Mouse (Mus musculus) large intestine, adult 2 months (tissue): Measurements from ENCODE around the gene Ptpn9. TPM values are rescaled to one million over a fixed set of nuclear protein-coding genes. Genes with fewer than 3 reads are reported as not detected.

ENCODE experiments used
- DNase-seq: peaks from one replicate; pipeline ENCODE4 v3.0.0-alpha.2; 2012; ENCODE audit warnings: low read depth, low spot score
- WGBS: fragments of 180-500 bp; shearing (Covaris S2); methylation state at CpG from one replicate; pipeline ENCODE4 v1.1.7; 2018; 5-methylcytosine and 5-hydroxymethylcytosine counted together
- polyA plus RNA-seq: library from polyadenylated mRNA; depleted of rRNA; stranded (reverse); fragments of >200 nt; gene quantifications from 2 replicates; pipeline ENCODE4 v1.2.3, GENCODE M21; 2012; rRNA removed

Ptpn9 gene
- polyA plus RNA-seq, 1 experiment: 14.2 TPM

DNA sequence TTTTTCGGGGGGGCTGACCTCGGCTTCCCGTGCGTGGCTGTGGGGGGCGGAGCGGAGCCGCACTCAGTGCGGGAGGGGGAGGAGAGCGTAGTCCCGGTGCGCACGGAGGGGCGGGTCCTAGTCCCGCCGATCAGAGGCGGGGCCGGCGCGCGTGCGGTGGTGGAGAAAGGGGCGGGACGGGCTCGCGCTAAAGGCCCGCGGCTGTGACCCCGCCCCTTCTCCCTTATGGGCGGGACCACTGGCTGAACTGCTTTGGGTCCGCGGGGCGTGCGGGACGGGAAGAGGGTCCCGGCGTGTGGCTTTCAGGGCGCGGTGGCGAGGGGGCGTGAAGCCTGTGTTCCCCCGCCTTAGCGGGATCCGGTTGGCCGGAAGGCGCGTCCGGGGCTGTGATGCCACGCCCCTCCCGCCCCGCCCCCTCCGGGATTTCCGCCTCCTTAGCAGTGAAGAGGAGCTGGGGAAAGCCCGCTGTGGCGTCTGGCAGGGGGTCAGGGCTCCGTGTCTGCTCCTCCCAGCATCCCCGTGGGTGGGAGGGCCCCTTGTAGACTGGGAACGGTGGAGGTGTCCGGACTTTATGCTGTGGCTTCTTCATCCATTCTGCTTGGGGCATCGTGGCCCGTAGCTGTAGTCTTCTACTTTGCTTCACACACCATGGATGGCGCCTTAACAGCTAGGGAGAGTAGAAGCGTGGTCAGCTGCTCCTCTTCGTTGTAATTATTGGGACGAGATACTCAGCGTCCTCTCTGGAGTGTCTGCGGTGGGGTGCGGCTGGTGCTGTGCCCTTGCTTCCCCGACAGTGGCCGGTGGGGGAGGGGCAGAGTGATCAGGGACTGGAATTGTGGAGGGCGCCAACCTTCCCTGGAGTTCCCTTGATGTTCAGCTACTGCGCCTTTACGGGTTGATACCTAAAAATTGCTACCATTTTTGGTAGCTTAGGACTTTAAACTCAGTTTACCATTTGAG is 82.3 kb downstream of the Ptpn9 start:
- DNase-seq: peak; percentile 57
- WGBS: under 1% methylated on average over 72 of the region's 72 CpGs

DNA sequence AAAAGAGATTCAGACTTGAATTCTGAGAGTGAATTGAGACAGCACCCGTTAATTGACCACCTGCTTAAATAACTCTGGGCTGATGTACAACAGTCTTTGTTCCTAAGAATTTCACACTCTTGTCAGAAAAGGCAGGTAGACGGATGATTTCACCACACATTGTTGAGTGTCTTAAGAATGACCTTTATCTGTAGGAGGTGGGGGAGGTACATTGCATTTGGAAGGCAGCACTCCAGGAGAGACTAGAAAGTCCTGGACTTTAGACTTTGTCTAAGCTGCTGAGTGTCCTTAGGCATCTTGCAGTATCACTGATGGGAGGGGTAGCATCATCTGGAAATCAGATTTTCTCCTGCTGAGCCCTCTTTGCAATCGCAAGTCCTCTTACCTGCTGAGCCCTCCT is 87.5 kb downstream of the Ptpn9 start:
- WGBS: 76% methylated on average over 3 of the region's 3 CpGs
- no peak for DNase-seq

Other genes with a start within 250 kb of the Ptpn9 start
- gene Lingo1, start 198.5 kb upstream of the Ptpn9 start, polyA plus RNA-seq: 0.49 and 0.72 TPM in 2 replicates
- 2.2 and 3.0 TPM in 2 replicates for gene Odf3l1, start 130.2 kb upstream of the Ptpn9 start, polyA plus RNA-seq
- 7.7 and 9.0 TPM in 2 replicates for gene Cspg4, start 129.9 kb upstream of the Ptpn9 start, polyA plus RNA-seq
- 4.7 TPM in 2 replicates for gene Snx33, start 66.6 kb upstream of the Ptpn9 start, polyA plus RNA-seq
- 117 and 124 TPM in 2 replicates for gene Imp3, start 57.4 kb upstream of the Ptpn9 start, polyA plus RNA-seq
- gene Snupn, start 44.0 kb upstream of the Ptpn9 start, polyA plus RNA-seq: 3.2 and 3.9 TPM in 2 replicates
- 25.4 and 48.5 TPM in 2 replicates for gene Sin3a, start 77.1 kb downstream of the Ptpn9 start, polyA plus RNA-seq
- 90.5 and 106 TPM in 2 replicates for gene Man2c1, start 135.8 kb downstream of the Ptpn9 start, polyA plus RNA-seq
- gene Neil1, start 153.4 kb downstream of the Ptpn9 start, polyA plus RNA-seq: 12.0 and 12.8 TPM in 2 replicates
- 134 and 148 TPM in 2 replicates for gene Commd4, start 163.4 kb downstream of the Ptpn9 start, polyA plus RNA-seq
- gene Trcg1, start 241.6 kb downstream of the Ptpn9 start, polyA plus RNA-seq: not detected in 2 replicates